Mouse (Mus musculus): ENCODE measurements at regions not wholly inside any gene's neighbourhood (a gene's known extent, or its start where the extent isn't known, plus 50 kb on each side); places are given as distances from the start of the nearest gene placed in this dataset.

- no peak for TF ChIP-seq CTCF (IDR thresholded peaks at IDR 0.05; ENCODE audit: low read depth)
- TF ChIP-seq EP300 (IDR thresholded peaks at IDR 0.05; ENCODE audit: low read depth), result no peak
Measured at GRCm38 (mm10) chr4:152987726-152988125, 494.9 kb downstream of the Ajap1 start.
